9 mouse cellular contexts compared by ENCODE assay signal in genomic region chr8:120440739-120441138, GRCm38 (mm10).
DNase-seq lines count a peak whose midpoint lies in the region; ATAC-seq and TF ChIP-seq lines count a peak whose summit lies in the region.
"Had no signal": no experiment of that assay in that cellular context is flagged by ENCODE, and none has a peak within 500 bp of the region (broad histone marks: within the 10 kb centered on the region; RNA-seq: fewer than 3 reads in every experiment).

No protein-coding gene starts in this region.

- H3K4me3 ChIP-seq in cortical plate, adult 2 months (ENCODE audit: insufficient read depth, low read length): no peak overlapping the region
- H3K4me3 ChIP-seq in hindbrain, embryonic 13.5 days: no peak overlapping the region
- no peak overlapping the region for H3K4me3 ChIP-seq in midbrain, embryonic 16.5 days (ENCODE audit: low read depth, low read length)

- peak overlapping the region; percentile 65 for H3K27ac ChIP-seq in cortical plate, adult 2 months (ENCODE audit: insufficient read depth, low read length)
- peak overlapping the region; percentile 90 for H3K27ac ChIP-seq in hindbrain, embryonic 13.5 days
- H3K27ac ChIP-seq in midbrain, embryonic 16.5 days (ENCODE audit: low read length): peak overlapping the region; percentile 45

- H3K4me2 ChIP-seq in hindbrain, embryonic 13.5 days: peak overlapping the region; percentile 23
- H3K4me2 ChIP-seq in midbrain, embryonic 16.5 days (ENCODE audit: low read length): no peak overlapping the region

- WGBS in hindbrain, embryonic 13.5 days: 46% methylated on average over 12 of the region's 12 CpGs
- 41% methylated on average over 12 of the region's 12 CpGs for WGBS in midbrain, embryonic 16.5 days

- peak; percentile 21; the same call in 1 of the 2 replicates for ATAC-seq in hindbrain, embryonic 13.5 days (ENCODE audit: low FRiP score)
- ATAC-seq in midbrain, embryonic 16.5 days: 0 out of 2 replicates have a peak, but pooled peaks have one; percentile 9
- no peak for ATAC-seq in erythroblast, adult 5-6 weeks (replicated peaks; ENCODE audit: low FRiP score, poor library complexity, severe bottlenecking)

- H3K9me3 ChIP-seq in hindbrain, embryonic 13.5 days: no peaks in the 10 kb centered on the region
- H3K9me3 ChIP-seq in midbrain, embryonic 16.5 days (replicated peaks; ENCODE audit: control insufficient read depth, low read length, poor library complexity, severe bottlenecking): no peaks in the 10 kb centered on the region

- no peak for TF ChIP-seq POLR2A in cortical plate, adult 2 months (IDR thresholded peaks at IDR 0.05; ENCODE audit: extremely low read depth, insufficient read depth, low read length)

- peaks cover 25% of the 10 kb centered on the region; the same call in 1 of the 2 replicates for H3K27me3 ChIP-seq in hindbrain, embryonic 13.5 days
- H3K27me3 ChIP-seq in midbrain, embryonic 16.5 days (ENCODE audit: control insufficient read depth, insufficient read depth, low read depth, low read length): no peaks in the 10 kb centered on the region

- H3K9ac ChIP-seq in hindbrain, embryonic 13.5 days: peak overlapping the region; percentile 51
- H3K9ac ChIP-seq in midbrain, embryonic 16.5 days (ENCODE audit: low read depth, low read length): 0 out of 2 replicates have a peak overlapping the region, but pooled peaks have one; percentile 42

- DNase-seq in MN1 (ENCODE audit: low spot score): peak; percentile 51
- DNase-seq in spleen, postnatal 4 days (ENCODE audit: low spot score in 2 of 2): no peak
- DNase-seq in ovary, adult 18-20 months (ENCODE audit: low spot score): no peak
- DNase-seq: embryo, embryonic 11 days; lung, adult 18-20 months had no signal

- no peaks in the 10 kb centered on the region for H3K36me3 ChIP-seq in hindbrain, embryonic 13.5 days
- H3K36me3 ChIP-seq in midbrain, embryonic 16.5 days (ENCODE audit: control insufficient read depth, insufficient read depth, low read length): no peaks in the 10 kb centered on the region

- no peak for TF ChIP-seq CTCF in cortical plate, adult 2 months (IDR thresholded peaks at IDR 0.05; ENCODE audit: extremely low read depth, insufficient read depth, low read length)

- H3K4me1 ChIP-seq in cortical plate, adult 2 months (ENCODE audit: control insufficient read depth, insufficient read depth, low read length): peaks cover 20% of the 10 kb centered on the region
- peaks cover 84% of the 10 kb centered on the region for H3K4me1 ChIP-seq in hindbrain, embryonic 13.5 days (replicated peaks)
- H3K4me1 ChIP-seq in midbrain, embryonic 16.5 days (ENCODE audit: control insufficient read depth, insufficient read depth, low read length): peaks cover 42% of the 10 kb centered on the region
